Comparison of ENCODE assay signal across 18 mouse cellular contexts in genomic region chr17:35012430-35012829, GRCm38 (mm10). TPM values are rescaled to one million over a fixed set of nuclear protein-coding genes. Genes with fewer than 3 reads are reported as not detected.
A peak's percentile ranks its signal among the peaks of the same experiment; 100 is the strongest.
DNase-seq lines count a peak whose midpoint lies in the region; ATAC-seq lines count a peak whose summit lies in the region.
"Had no signal": no experiment of that assay in that cellular context is flagged by ENCODE, and none has a peak within 500 bp of the region (broad histone marks: within the 10 kb centered on the region; RNA-seq: fewer than 3 reads in every experiment).

No protein-coding gene starts in this region.

- H3K4me2 ChIP-seq in embryonic facial prominence, embryonic 12.5 days (replicated peaks): no peak overlapping the region
- H3K4me2 ChIP-seq in liver, embryonic 12.5 days: no peak overlapping the region
- H3K4me2 ChIP-seq: forebrain, embryonic 15.5 days; heart, embryonic 11.5 days; hindbrain, embryonic 15.5 days had no signal

- ATAC-seq in embryonic facial prominence, embryonic 12.5 days (ENCODE audit: insufficient number of reproducible peaks, insufficient read depth, low FRiP score, low TSS enrichment): no peak
- no peak for ATAC-seq in liver, embryonic 12.5 days
- ATAC-seq: activated CD4-positive, CD25-positive, alpha-beta regulatory T cell, adult 4 months; forebrain, embryonic 15.5 days; intestine, embryonic 16.5 days; Patski had no signal

- H3K27me3 ChIP-seq in embryonic facial prominence, embryonic 12.5 days: no peaks in the 10 kb centered on the region
- no peaks in the 10 kb centered on the region for H3K27me3 ChIP-seq in embryonic facial prominence, embryonic 10.5 days (replicated peaks; ENCODE audit: low read depth, poor library complexity, severe bottlenecking)
- no peaks in the 10 kb centered on the region for H3K27me3 ChIP-seq in liver, embryonic 12.5 days (replicated peaks)
- H3K27me3 ChIP-seq: CH12.LX; forebrain, embryonic 15.5 days; hindbrain, embryonic 15.5 days; Patski had no signal

- H3K9ac ChIP-seq in embryonic facial prominence, embryonic 12.5 days: no peak overlapping the region
- no peak overlapping the region for H3K9ac ChIP-seq in liver, embryonic 12.5 days
- H3K9ac ChIP-seq: forebrain, embryonic 15.5 days; hindbrain, embryonic 15.5 days had no signal

- H3K4me1 ChIP-seq in embryonic facial prominence, embryonic 12.5 days: no peaks in the 10 kb centered on the region
- no peaks in the 10 kb centered on the region for H3K4me1 ChIP-seq in embryonic facial prominence, embryonic 10.5 days
- peaks cover 13% of the 10 kb centered on the region for H3K4me1 ChIP-seq in liver, embryonic 12.5 days

- 0 out of 2 replicates have a peak overlapping the region, but pooled peaks have one; percentile 1 for H3K4me3 ChIP-seq in embryonic facial prominence, embryonic 12.5 days
- no peak overlapping the region for H3K4me3 ChIP-seq in embryonic facial prominence, embryonic 10.5 days
- H3K4me3 ChIP-seq in liver, embryonic 12.5 days: no peak overlapping the region
- H3K4me3 ChIP-seq: forebrain, embryonic 15.5 days; hindbrain, embryonic 15.5 days had no signal

- no peak overlapping the region for H3K27ac ChIP-seq in embryonic facial prominence, embryonic 12.5 days
- H3K27ac ChIP-seq in embryonic facial prominence, embryonic 10.5 days (replicated peaks): no peak overlapping the region
- no peak overlapping the region for H3K27ac ChIP-seq in liver, embryonic 12.5 days
- H3K27ac ChIP-seq: forebrain, embryonic 15.5 days; hindbrain, embryonic 15.5 days had no signal

- WGBS in embryonic facial prominence, embryonic 12.5 days: 85% methylated on average over 13 of the region's 13 CpGs
- 88% methylated on average over 13 of the region's 13 CpGs for WGBS in embryonic facial prominence, embryonic 10.5 days
- WGBS in liver, embryonic 12.5 days (ENCODE audit: insufficient replicate concordance): 82% methylated on average over 13 of the region's 13 CpGs

- no peaks in the 10 kb centered on the region for H3K9me3 ChIP-seq in embryonic facial prominence, embryonic 12.5 days
- H3K9me3 ChIP-seq in embryonic facial prominence, embryonic 10.5 days: no peaks in the 10 kb centered on the region
- H3K9me3 ChIP-seq in liver, embryonic 12.5 days (replicated peaks): no peaks in the 10 kb centered on the region
- H3K9me3 ChIP-seq: forebrain, embryonic 15.5 days; hindbrain, embryonic 15.5 days had no signal

- peaks cover 97% of the 10 kb centered on the region for H3K36me3 ChIP-seq in embryonic facial prominence, embryonic 12.5 days
- peaks cover 100% of the 10 kb centered on the region for H3K36me3 ChIP-seq in embryonic facial prominence, embryonic 10.5 days (replicated peaks)
- H3K36me3 ChIP-seq in liver, embryonic 12.5 days: peaks cover 97% of the 10 kb centered on the region

- intact Hi-C loops in heart, postnatal 25 days (cut with DNase I): no loop called here

- no peak for DNase-seq in embryonic facial prominence, embryonic 10.5 days (ENCODE audit: low spot score)
- DNase-seq in heart, adult 11 months: peak; percentile 89
- no peak for DNase-seq in heart, postnatal 25 days (ENCODE audit: low spot score)
- peak; percentile 2 for DNase-seq in liver
- DNase-seq in retina, postnatal 1 day: no peak
- DNase-seq: adrenal gland, postnatal 14 days; gastrocnemius, postnatal 36 days; heart, adult 18-20 months; heart, postnatal 36 days had no signal

RNA-seq across cellular contexts. Expression of gene Vwa7, which starts 3.9 kb away (rescaled TPM):
- polyA plus RNA-seq in embryonic facial prominence, embryonic 12.5 days (2016; fragmentation: Nextera tagmentation; extraction: Ambion mirVana): 0.20 and 0.25 TPM in 2 replicates
- 0.18 and 0.21 TPM in 2 replicates for polyA plus RNA-seq in embryonic facial prominence, embryonic 10.5 days (2016; fragmentation: Nextera tagmentation; extraction: Ambion mirVana)
- 1 to 10 TPM; 7.3 to 7.7 TPM for total RNA-seq in heart, postnatal 25 days (2021)
- 0.10 and 0.15 TPM in 2 replicates for polyA plus RNA-seq in liver, embryonic 12.5 days (2016; fragmentation: Nextera tagmentation; extraction: Ambion mirVana)

RNA-seq across cellular contexts. Expression of gene Vars, which starts 11.6 kb away (rescaled TPM):
- polyA plus RNA-seq in embryonic facial prominence, embryonic 12.5 days (2016; fragmentation: Nextera tagmentation; extraction: Ambion mirVana): 150 and 160 TPM in 2 replicates
- 197 and 223 TPM in 2 replicates for polyA plus RNA-seq in embryonic facial prominence, embryonic 10.5 days (2016; fragmentation: Nextera tagmentation; extraction: Ambion mirVana)
- total RNA-seq in heart, postnatal 25 days (2021): 10 to 100 TPM; 25.7 to 26.9 TPM
- 208 and 211 TPM in 2 replicates for polyA plus RNA-seq in liver, embryonic 12.5 days (2016; fragmentation: Nextera tagmentation; extraction: Ambion mirVana)

RNA-seq across cellular contexts. Expression of gene Sapcd1, which starts 15.4 kb away (rescaled TPM):
- 8.7 and 9.5 TPM in 2 replicates for polyA plus RNA-seq in embryonic facial prominence, embryonic 12.5 days (2016; fragmentation: Nextera tagmentation; extraction: Ambion mirVana)
- 4.2 and 5.6 TPM in 2 replicates for polyA plus RNA-seq in embryonic facial prominence, embryonic 10.5 days (2016; fragmentation: Nextera tagmentation; extraction: Ambion mirVana)
- total RNA-seq in heart, postnatal 25 days (2021): not detected
- 2.8 and 3.4 TPM in 2 replicates for polyA plus RNA-seq in liver, embryonic 12.5 days (2016; fragmentation: Nextera tagmentation; extraction: Ambion mirVana)
- total RNA-seq: gastrocnemius, postnatal 36 days; heart, adult 18-20 months; heart, postnatal 36 days had no signal

RNA-seq across cellular contexts. Expression of gene Lsm2, which starts 30.8 kb away (rescaled TPM):
- 212 and 230 TPM in 2 replicates for polyA plus RNA-seq in embryonic facial prominence, embryonic 12.5 days (2016; fragmentation: Nextera tagmentation; extraction: Ambion mirVana)
- 339 and 361 TPM in 2 replicates for polyA plus RNA-seq in embryonic facial prominence, embryonic 10.5 days (2016; fragmentation: Nextera tagmentation; extraction: Ambion mirVana)
- 10 to 100 TPM; 19.0 to 19.1 TPM for total RNA-seq in heart, postnatal 25 days (2021)
- 202 and 215 TPM in 2 replicates for polyA plus RNA-seq in liver, embryonic 12.5 days (2016; fragmentation: Nextera tagmentation; extraction: Ambion mirVana)

RNA-seq across cellular contexts. Expression of gene Msh5, which starts 34.1 kb away (rescaled TPM):
- 3.7 and 4.2 TPM in 2 replicates for polyA plus RNA-seq in embryonic facial prominence, embryonic 12.5 days (2016; fragmentation: Nextera tagmentation; extraction: Ambion mirVana)
- polyA plus RNA-seq in embryonic facial prominence, embryonic 10.5 days (2016; fragmentation: Nextera tagmentation; extraction: Ambion mirVana): 3.9 and 4.4 TPM in 2 replicates
- total RNA-seq in heart, postnatal 25 days (2021): 1 to 10 TPM in 1 of 2 experiments, under 1 TPM in 1; 0.57 to 1.3 TPM
- polyA plus RNA-seq in liver, embryonic 12.5 days (2016; fragmentation: Nextera tagmentation; extraction: Ambion mirVana): 4.0 and 4.8 TPM in 2 replicates
- total RNA-seq: heart, adult 18-20 months had no signal

Comparison
In these comparisons a context has a peak if more than half of its experiments do, and no peak if none do; other contexts are left out.
1. DNase-seq: peak in heart, adult 11 months (single experiment) and liver (single experiment); none in embryonic facial prominence, embryonic 10.5 days (single experiment), heart, postnatal 25 days (single experiment) and retina, postnatal 1 day (single experiment).